Mouse (Mus musculus): Measurements from ENCODE around the gene Tmem151a. TPM values are rescaled to one million over a fixed set of nuclear protein-coding genes. Genes with fewer than 3 reads are reported as not detected.
"Not testable (repeated sequence)": the region's sequence is repeated elsewhere in the genome, so short reads cannot be mapped to it uniquely, and the experiment has no call there.

Gene Tmem151a
- total and polyA plus RNA-seq, 3 experiments, result 2.6 to 3.3 (median 2.8) TPM

GRCm38 (mm10) chr19:5092083-5092482 is 6.8 kb upstream of the Tmem151a start:
- H3K27ac ChIP-seq, result no peak overlapping the region
- intact Hi-C loops (cut with DNase I), result no loop called here
- H3K9ac ChIP-seq (ENCODE audit: low read depth, low read length), result no peak overlapping the region
- peaks cover 8% of the 10 kb centered on the region for H3K4me1 ChIP-seq (ENCODE audit: control insufficient read depth, insufficient read depth, low read length)
- H3K27me3 ChIP-seq (ENCODE audit: control insufficient read depth, insufficient read depth, low read length), result no peaks in the 10 kb centered on the region
- DNase-seq, result no peak
- no peak overlapping the region for H3K4me3 ChIP-seq
- TF ChIP-seq EP300 (IDR thresholded peaks at IDR 0.05; ENCODE audit: insufficient read depth, low read depth, low read length) (no peak), POLR2A (IDR thresholded peaks at IDR 0.05; ENCODE audit: insufficient read depth, low read depth, low read length) (no peak), CTCF (IDR thresholded peaks at IDR 0.05) (no peak)
- H3K36me3 ChIP-seq (ENCODE audit: control insufficient read depth, insufficient read depth, low read length), result no peaks in the 10 kb centered on the region
- no peaks in the 10 kb centered on the region for H3K79me2 ChIP-seq (replicated peaks; ENCODE audit: control insufficient read depth, insufficient read depth, low read length)
- 89% methylated on average over 10 of the region's 10 CpGs for WGBS

- no peaks in the 10 kb centered on the region for H3K79me2 ChIP-seq (replicated peaks; ENCODE audit: control insufficient read depth, insufficient read depth, low read length)
- H3K27me3 ChIP-seq (ENCODE audit: control insufficient read depth, insufficient read depth, low read length), result peaks cover 6% of the 10 kb centered on the region; the same call in 1 of the 2 replicates
- no peak for DNase-seq
- peaks cover 7% of the 10 kb centered on the region for H3K4me1 ChIP-seq (ENCODE audit: control insufficient read depth, insufficient read depth, low read length)
- no peak overlapping the region for H3K9ac ChIP-seq (ENCODE audit: low read depth, low read length)
- intact Hi-C loops (cut with DNase I), result loop anchor here (2.0 to 5.0 kb wide), 2 partner anchors 17 to 52 kb away; partner anchors contain the start of genes AC124502.3, B4gat1 and Rab1b
- no peak overlapping the region for H3K4me3 ChIP-seq
- no peaks in the 10 kb centered on the region for H3K36me3 ChIP-seq (ENCODE audit: control insufficient read depth, insufficient read depth, low read length)
- TF ChIP-seq POLR2A (IDR thresholded peaks at IDR 0.05; ENCODE audit: insufficient read depth, low read depth, low read length) (no peak), CTCF (IDR thresholded peaks at IDR 0.05) (no peak), EP300 (IDR thresholded peaks at IDR 0.05; ENCODE audit: insufficient read depth, low read depth, low read length) (no peak)
- no peak overlapping the region for H3K27ac ChIP-seq
- WGBS, result 89% methylated on average over 4 of the region's 4 CpGs
Measured at GRCm38 (mm10) chr19:5089324-5089723, 4.0 kb upstream of the Tmem151a start.

GRCm38 (mm10) chr19:5087884-5088728 is 2.8 kb upstream of the Tmem151a start, which contains the start of gene Yif1a:
Yif1a (plus strand) TSS chr19:5088538.
- WGBS, result under 1% methylated on average over 58 of the region's 58 CpGs
- H3K4me3 ChIP-seq, result peak within 1 kb of the TSS; percentile 78
- intact Hi-C loops (cut with DNase I), result loop anchor here (2.0 to 5.0 kb wide), 2 partner anchors 19 to 51 kb away; partner anchors contain the start of genes AC124502.3, B4gat1 and Rab1b

GRCm38 (mm10) chr19:5086533-5086932 is 1.2 kb upstream of the Tmem151a start:
- H3K27me3 ChIP-seq (ENCODE audit: control insufficient read depth, insufficient read depth, low read length), result peaks cover 11% of the 10 kb centered on the region; the same call in 1 of the 2 replicates
- TF ChIP-seq CTCF (IDR thresholded peaks at IDR 0.05), result peak; percentile 34
- intact Hi-C loops (cut with DNase I), result loop anchor here (5.0 kb wide), 1 partner anchor 49 kb away; the partner anchor contains the start of genes AC124502.3 and B4gat1
- 54% methylated on average over 4 of the region's 4 CpGs for WGBS
- H3K4me3 ChIP-seq; H3K79me2 ChIP-seq (replicated peaks; ENCODE audit: control insufficient read depth, insufficient read depth, low read length); H3K4me1 ChIP-seq (ENCODE audit: control insufficient read depth, insufficient read depth, low read length); H3K9ac ChIP-seq (ENCODE audit: low read depth, low read length); H3K27ac ChIP-seq; DNase-seq; H3K36me3 ChIP-seq (ENCODE audit: control insufficient read depth, insufficient read depth, low read length): not testable (repeated sequence)

More at GRCm38 (mm10) chr19:5087884-5088728, 2.8 kb upstream of the Tmem151a start, which contains the start of gene Yif1a:
- Histone ChIP-seq H3K27ac (peak within 1 kb of the TSS; percentile 80), H3K36me3 (ENCODE audit: control insufficient read depth, insufficient read depth, low read length) (no peaks in the 10 kb centered on the region), H3K79me2 (replicated peaks; ENCODE audit: control insufficient read depth, insufficient read depth, low read length) (no peaks in the 10 kb centered on the region), H3K9ac (ENCODE audit: low read depth, low read length) (peak within 1 kb of the TSS; percentile 64), H3K27me3 (ENCODE audit: control insufficient read depth, insufficient read depth, low read length) (peaks cover 7% of the 10 kb centered on the region; the same call in 1 of the 2 replicates), H3K4me1 (ENCODE audit: control insufficient read depth, insufficient read depth, low read length) (peaks cover 5% of the 10 kb centered on the region)
- DNase-seq, result peak; percentile 94 to 96
- TF ChIP-seq EP300 (IDR thresholded peaks at IDR 0.05; ENCODE audit: insufficient read depth, low read depth, low read length) (peak; percentile 37; the same call in 1 of the 2 replicates), CTCF (IDR thresholded peaks at IDR 0.05) (peak; percentile 60), POLR2A (IDR thresholded peaks at IDR 0.05; ENCODE audit: insufficient read depth, low read depth, low read length) (peak; percentile 93)

- WGBS, result 5% methylated on average over 15 of the region's 15 CpGs
- Histone ChIP-seq H3K9ac (ENCODE audit: low read depth, low read length) (no peak overlapping the region), H3K79me2 (replicated peaks; ENCODE audit: control insufficient read depth, insufficient read depth, low read length) (no peaks in the 10 kb centered on the region), H3K27me3 (ENCODE audit: control insufficient read depth, insufficient read depth, low read length) (peaks cover 11% of the 10 kb centered on the region; the same call in 1 of the 2 replicates), H3K4me1 (ENCODE audit: control insufficient read depth, insufficient read depth, low read length) (peaks cover 5% of the 10 kb centered on the region), H3K36me3 (ENCODE audit: control insufficient read depth, insufficient read depth, low read length) (no peaks in the 10 kb centered on the region), H3K27ac (no peak overlapping the region), H3K4me3 (peak overlapping the region; percentile 43; the same call in 1 of the 2 replicates)
- no peak for DNase-seq
- TF ChIP-seq CTCF (IDR thresholded peaks at IDR 0.05) (no peak), EP300 (IDR thresholded peaks at IDR 0.05; ENCODE audit: insufficient read depth, low read depth, low read length) (no peak), POLR2A (IDR thresholded peaks at IDR 0.05; ENCODE audit: insufficient read depth, low read depth, low read length) (no peak)
- intact Hi-C loops (cut with DNase I), result loop anchor here (5.0 kb wide), 1 partner anchor 47 kb away; the partner anchor contains the start of genes AC124502.3 and B4gat1
Measured at GRCm38 (mm10) chr19:5084834-5085144, 542 bp downstream of the Tmem151a start.
